ENCODE assay signal across 13 mouse cellular contexts in the genomic region with DNA sequence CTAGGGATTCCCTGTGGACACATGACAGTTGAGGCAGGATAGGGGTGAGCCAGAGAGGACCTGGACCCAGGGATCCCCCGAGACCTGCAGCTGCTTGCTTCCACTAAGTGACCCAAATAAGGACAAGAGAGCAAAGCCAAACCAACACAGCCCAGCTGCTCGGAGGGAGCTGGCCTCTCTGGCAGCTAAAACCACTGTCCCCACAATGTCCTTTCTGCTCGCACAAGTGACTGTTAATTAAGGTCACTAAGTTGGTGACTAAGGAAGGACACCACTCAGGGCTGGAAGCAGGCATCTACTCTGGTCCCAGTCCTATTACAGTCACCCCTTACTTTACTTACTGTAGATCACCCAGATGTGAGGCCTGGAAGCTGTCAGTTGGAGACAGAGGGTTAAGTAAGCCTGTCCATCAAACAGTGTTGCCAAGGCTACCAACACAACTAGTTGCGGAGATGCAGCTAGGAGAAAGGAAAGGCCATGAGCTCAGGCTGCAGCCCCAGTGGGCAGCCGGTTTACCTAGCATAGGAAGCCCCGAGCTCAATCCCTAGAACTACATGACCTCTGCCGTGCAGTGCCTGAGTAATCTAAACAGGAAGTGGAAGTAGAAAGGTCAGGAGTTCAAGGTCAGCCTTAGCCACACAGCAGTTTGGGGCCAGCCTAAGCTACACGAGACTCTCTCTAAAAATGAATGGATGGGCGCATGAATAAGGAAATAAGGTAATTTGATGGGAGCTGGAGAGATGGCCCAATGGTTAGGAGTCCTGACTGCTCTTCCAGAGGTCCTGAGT. TPM values are rescaled to one million over a fixed set of nuclear protein-coding genes. Genes with fewer than 3 reads are reported as not detected.
DNase-seq lines count a peak whose midpoint lies in the region; ATAC-seq and TF ChIP-seq lines count a peak whose summit lies in the region.
"Had no signal": no experiment of that assay in that cellular context is flagged by ENCODE, and none has a peak within 500 bp of the region (broad histone marks: within the 10 kb centered on the region; RNA-seq: fewer than 3 reads in every experiment).

No protein-coding gene starts in this region.

- no peaks in the 10 kb centered on the region for H3K27me3 ChIP-seq in ES-Bruce4 (ENCODE audit: control insufficient read depth, insufficient read depth, low read length, poor library complexity, severe bottlenecking)
- no peaks in the 10 kb centered on the region for H3K27me3 ChIP-seq in heart, embryonic 11.5 days (ENCODE audit: control insufficient read depth, insufficient read depth, low read length)
- H3K27me3 ChIP-seq in limb, embryonic 10.5 days (ENCODE audit: low read depth, poor library complexity, severe bottlenecking) = no peaks in the 10 kb centered on the region
- H3K27me3 ChIP-seq: limb, embryonic 13.5 days; neural tube, embryonic 12.5 days had no signal

- peaks cover 14% of the 10 kb centered on the region for H3K4me1 ChIP-seq in ES-Bruce4 (ENCODE audit: control insufficient read depth, insufficient read depth, low read length)
- H3K4me1 ChIP-seq in heart, embryonic 11.5 days (ENCODE audit: control insufficient read depth, insufficient read depth, low read length) = peaks cover 38% of the 10 kb centered on the region
- H3K4me1 ChIP-seq in limb, embryonic 10.5 days = peaks cover 46% of the 10 kb centered on the region
- H3K4me1 ChIP-seq: neural tube, embryonic 12.5 days had no signal

- H3K27ac ChIP-seq in ES-Bruce4 (ENCODE audit: insufficient read depth, low read length) = peak overlapping the region; percentile 20; the same call in 1 of the 2 replicates
- peak overlapping the region; percentile 42; the same call in 1 of the 2 replicates for H3K27ac ChIP-seq in heart, embryonic 11.5 days (ENCODE audit: low read depth, low read length)
- peak overlapping the region; percentile 25; the same call in 1 of the 2 replicates for H3K27ac ChIP-seq in limb, embryonic 10.5 days
- H3K27ac ChIP-seq: limb, embryonic 13.5 days; neural tube, embryonic 12.5 days had no signal

- peak; percentile 31 for DNase-seq in gastrocnemius, postnatal 25 days
- DNase-seq in gastrocnemius, adult 8-10 months (ENCODE audit: low spot score in 2 of 2) = no peak
- no peak for DNase-seq in limb, embryonic 10.5 days (ENCODE audit: low spot score)
- no peak for DNase-seq in ovary, adult 18-20 months (ENCODE audit: low spot score)
- DNase-seq in urinary bladder, postnatal 36 days (ENCODE audit: low spot score in 2 of 2) = no peak
- DNase-seq in thymus, postnatal 36 days = no peak
- DNase-seq: cerebellum, adult 8-10 months had no signal

- WGBS in heart, embryonic 11.5 days (ENCODE audit: insufficient replicate concordance) = 37% methylated on average over 9 of the region's 9 CpGs
- WGBS in limb, embryonic 10.5 days = 59% methylated on average over 9 of the region's 9 CpGs

- no peak for ATAC-seq in heart, embryonic 11.5 days (replicated peaks; ENCODE audit: insufficient number of reproducible peaks, low FRiP score, low TSS enrichment)

- no peak for TF ChIP-seq CTCF in ES-Bruce4 (IDR thresholded peaks at IDR 0.05; ENCODE audit: low read depth, low read length)

- TF ChIP-seq EP300 in ES-Bruce4 (IDR thresholded peaks at IDR 0.05; ENCODE audit: insufficient read depth, low read depth, low read length) = no peak

- no peak overlapping the region for H3K4me2 ChIP-seq in heart, embryonic 11.5 days
- H3K4me2 ChIP-seq: limb, embryonic 13.5 days; neural tube, embryonic 12.5 days had no signal

- no peak overlapping the region for H3K9ac ChIP-seq in ES-Bruce4 (ENCODE audit: low read depth, poor library complexity, severe bottlenecking)
- no peak overlapping the region for H3K9ac ChIP-seq in heart, embryonic 11.5 days (ENCODE audit: low read depth, low read length)
- H3K9ac ChIP-seq: limb, embryonic 13.5 days; neural tube, embryonic 12.5 days had no signal

- H3K9me3 ChIP-seq in ES-Bruce4 (replicated peaks; ENCODE audit: control insufficient read depth, insufficient read depth, low read length, poor library complexity, severe bottlenecking) = no peaks in the 10 kb centered on the region
- H3K9me3 ChIP-seq in heart, embryonic 11.5 days (replicated peaks; ENCODE audit: control insufficient read depth, low read length) = no peaks in the 10 kb centered on the region
- H3K9me3 ChIP-seq in limb, embryonic 10.5 days (replicated peaks) = no peaks in the 10 kb centered on the region
- H3K9me3 ChIP-seq: limb, embryonic 13.5 days; neural tube, embryonic 12.5 days had no signal

- H3K36me3 ChIP-seq in ES-Bruce4 (ENCODE audit: control insufficient read depth, insufficient read depth, low read length, poor library complexity, severe bottlenecking) = no peaks in the 10 kb centered on the region
- H3K36me3 ChIP-seq in heart, embryonic 11.5 days (ENCODE audit: control insufficient read depth, insufficient read depth, low read length) = no peaks in the 10 kb centered on the region
- H3K36me3 ChIP-seq in limb, embryonic 10.5 days = no peaks in the 10 kb centered on the region
- H3K36me3 ChIP-seq: limb, embryonic 13.5 days; neural tube, embryonic 12.5 days had no signal

- TF ChIP-seq POLR2A in ES-Bruce4 (IDR thresholded peaks at IDR 0.05; ENCODE audit: insufficient read depth, low read length) = no peak

- no peak overlapping the region for H3K4me3 ChIP-seq in ES-Bruce4 (ENCODE audit: low read depth, low read length)
- H3K4me3 ChIP-seq in heart, embryonic 11.5 days (ENCODE audit: low read depth, low read length) = no peak overlapping the region
- no peak overlapping the region for H3K4me3 ChIP-seq in limb, embryonic 10.5 days
- H3K4me3 ChIP-seq: erythroblast, embryonic 14.5 days; limb, embryonic 13.5 days; neural tube, embryonic 12.5 days had no signal

RNA-seq across cellular contexts. Expression of gene Tmem51, which starts 30.2 kb away (rescaled TPM):
- 1 to 10 TPM in 1 of 2 experiments, under 1 TPM in 1; 0.61 to 1.2 TPM for total RNA-seq in gastrocnemius, postnatal 25 days (2021)
- under 1 TPM; 0.22 to 0.86 (median 0.72) TPM for total RNA-seq in gastrocnemius, adult 8-10 months (2022)
- polyA plus RNA-seq in ES-Bruce4 (2011; ENCODE audit: insufficient read depth, insufficient read length, low read depth, missing spikeins) = 16.8 and 18.9 TPM in 2 replicates
- 21.9 and 23.4 TPM in 2 replicates for polyA plus RNA-seq in heart, embryonic 11.5 days (2014; fragmentation: Nextera tagmentation; extraction: Ambion mirVana)
- polyA plus RNA-seq in limb, embryonic 10.5 days (2016; fragmentation: Nextera tagmentation; extraction: Ambion mirVana) = 7.0 and 10.8 TPM in 2 replicates

RNA-seq across cellular contexts. Expression of gene Fhad1, which starts 39.0 kb away (rescaled TPM):
- total RNA-seq in gastrocnemius, postnatal 25 days (2021) = under 1 TPM in 1 of 2 experiments, not detected in 1; 0.83 TPM
- total RNA-seq in gastrocnemius, adult 8-10 months (2022) = not detected
- 1.5 and 2.1 TPM in 2 replicates for polyA plus RNA-seq in ES-Bruce4 (2011; ENCODE audit: insufficient read depth, insufficient read length, low read depth, missing spikeins)
- polyA plus RNA-seq in heart, embryonic 11.5 days (2014; fragmentation: Nextera tagmentation; extraction: Ambion mirVana) = 3.8 and 7.1 TPM in 2 replicates
- 0.19 and 0.24 TPM in 2 replicates for polyA plus RNA-seq in limb, embryonic 10.5 days (2016; fragmentation: Nextera tagmentation; extraction: Ambion mirVana)
- total RNA-seq: megakaryocyte-erythroid progenitor cell, adult 5-6 weeks had no signal
- polyA plus RNA-seq: erythroblast, embryonic 14.5 days had no signal
